Mouse (Mus musculus) hindbrain, embryonic 13.5 days (tissue): ENCODE data around the gene Shc3. TPM values are rescaled to one million over a fixed set of nuclear protein-coding genes. Genes with fewer than 3 reads are reported as not detected.

ENCODE experiments used
- ATAC-seq: fragments of 200-750 bp; cut with Nextera tagmentation; 2 replicates; pipeline ENCODE4 v1.8.0; 2017; ENCODE audit warnings: moderate TSS enrichment; ENCODE audit not compliant: low FRiP score
- H3K27ac ChIP-seq: fragments of 300-500 bp; sonication (generic); 2 replicates; pipeline ENCODE4 v1.5.1; 2015; ENCODE audit warnings: inconsistent platforms, mild to moderate bottlenecking, moderate library complexity
- H3K27me3 ChIP-seq: fragments of 300-500 bp; sonication (generic); 2 replicates; pipeline ENCODE4 v1.6.1; 2015; ENCODE audit warnings: mild to moderate bottlenecking, inconsistent platforms
- H3K36me3 ChIP-seq: fragments of 300-500 bp; sonication (generic); 2 replicates; pipeline ENCODE4 v1.6.1; 2015; ENCODE audit warnings: mild to moderate bottlenecking, inconsistent platforms
- H3K4me1 ChIP-seq: fragments of 300-500 bp; sonication (generic); replicated peaks from 2 replicates; pipeline ENCODE4 v1.6.1; 2015; ENCODE audit warnings: inconsistent platforms
- H3K4me2 ChIP-seq: fragments of 300-500 bp; sonication (generic); 2 replicates; pipeline ENCODE4 v1.6.1; 2015; ENCODE audit warnings: inconsistent platforms, mild to moderate bottlenecking, moderate library complexity
- H3K4me3 ChIP-seq: fragments of 300-500 bp; sonication (generic); 2 replicates; pipeline ENCODE4 v1.5.1; 2015; ENCODE audit warnings: mild to moderate bottlenecking, inconsistent platforms
- H3K9ac ChIP-seq: fragments of 300-500 bp; sonication (generic); 2 replicates; pipeline ENCODE4 v1.6.1; 2015; ENCODE audit warnings: mild to moderate bottlenecking, inconsistent platforms
- H3K9me3 ChIP-seq: fragments of 300-500 bp; sonication (generic); 2 replicates; pipeline ENCODE4 v1.6.1; 2016; ENCODE audit warnings: inconsistent platforms
- whole genome bisulfite sequencing: fragments of 180-500 bp; shearing (Covaris S2); methylation state at CpG from one replicate; pipeline ENCODE4 v1.1.7; 2015; 5-methylcytosine and 5-hydroxymethylcytosine counted together
- polyA plus RNA-seq: library from polyadenylated mRNA; unstranded; fragments of >200 nt; fragmentation: Nextera tagmentation; extraction: Ambion mirVana; gene quantifications from 2 replicates; pipeline ENCODE4 v1.2.1, GENCODE M21; 2015

Gene Shc3
- polyA plus RNA-seq, 1 experiment from 2014 or later: 4.2 TPM

- Histone ChIP-seq H3K36me3 (no peaks in the 10 kb centered on the region), H3K4me3 (peak overlapping the region; percentile 58), H3K27ac (0 out of 2 replicates have a peak overlapping the region, but pooled peaks have one; percentile 44), H3K4me2 (peak overlapping the region; percentile 97), H3K4me1 (peaks cover 53% of the 10 kb centered on the region), H3K9ac (peak overlapping the region; percentile 84), H3K9me3 (no peaks in the 10 kb centered on the region), H3K27me3 (peaks cover 45% of the 10 kb centered on the region)
- ATAC-seq: no peak
- 1% methylated on average over 37 of the region's 42 CpGs for WGBS
These were observed 2.2 kb downstream of the Shc3 start for GRCm38 (mm10) chr13:51567078-51567395.

GRCm38 (mm10) chr13:51566371-51567077 is 2.7 kb downstream of the Shc3 start:
- ATAC-seq: no peak
- Histone ChIP-seq H3K4me1 (peaks cover 53% of the 10 kb centered on the region), H3K27ac (no peak overlapping the region), H3K4me3 (peak overlapping the region; percentile 58), H3K36me3 (no peaks in the 10 kb centered on the region), H3K27me3 (peaks cover 43% of the 10 kb centered on the region), H3K9me3 (no peaks in the 10 kb centered on the region), H3K9ac (peak overlapping the region; percentile 84), H3K4me2 (peak overlapping the region; percentile 97)
- WGBS: 6% methylated on average over 22 of the region's 22 CpGs

GRCm38 (mm10) chr13:51564741-51565140 is 4.5 kb downstream of the Shc3 start:
- Histone ChIP-seq H3K9ac (no peak overlapping the region), H3K27ac (no peak overlapping the region), H3K36me3 (no peaks in the 10 kb centered on the region), H3K4me1 (peaks cover 41% of the 10 kb centered on the region), H3K27me3 (peaks cover 43% of the 10 kb centered on the region), H3K9me3 (no peaks in the 10 kb centered on the region), H3K4me2 (peak overlapping the region; percentile 97), H3K4me3 (0 out of 2 replicates have a peak overlapping the region, but pooled peaks have one; percentile 58)
- WGBS: 72% methylated on average over 6 of the region's 6 CpGs
- no peak for ATAC-seq

- WGBS: 86% methylated on average over 11 of the region's 11 CpGs
- H3K27ac ChIP-seq: no peak overlapping the region
- no peak for ATAC-seq
- no peak overlapping the region for H3K4me2 ChIP-seq
- no peak overlapping the region for H3K9ac ChIP-seq
- H3K4me3 ChIP-seq: no peak overlapping the region
- no peaks in the 10 kb centered on the region for H3K9me3 ChIP-seq
- H3K36me3 ChIP-seq: no peaks in the 10 kb centered on the region
- H3K27me3 ChIP-seq: no peaks in the 10 kb centered on the region
- H3K4me1 ChIP-seq: 0 out of 2 replicates have a peak, but pooled peaks cover 3% of the 10 kb centered on the region
These were observed 15.9 kb downstream of the Shc3 start for GRCm38 (mm10) chr13:51553343-51553742.

- Histone ChIP-seq H3K4me3 (no peak overlapping the region), H3K36me3 (no peaks in the 10 kb centered on the region), H3K4me1 (0 out of 2 replicates have a peak, but pooled peaks cover 3% of the 10 kb centered on the region), H3K9ac (no peak overlapping the region), H3K4me2 (no peak overlapping the region), H3K27ac (no peak overlapping the region), H3K27me3 (no peaks in the 10 kb centered on the region), H3K9me3 (no peaks in the 10 kb centered on the region)
- WGBS: 52% methylated on average over 3 of the region's 3 CpGs
- no peak for ATAC-seq
These were observed 17.0 kb downstream of the Shc3 start for GRCm38 (mm10) chr13:51552233-51552632.

- H3K4me3 ChIP-seq: no peak overlapping the region
- no peaks in the 10 kb centered on the region for H3K27me3 ChIP-seq
- no peak overlapping the region for H3K4me2 ChIP-seq
- H3K27ac ChIP-seq: no peak overlapping the region
- no peaks in the 10 kb centered on the region for H3K36me3 ChIP-seq
- H3K9me3 ChIP-seq: no peaks in the 10 kb centered on the region
- H3K9ac ChIP-seq: no peak overlapping the region
- no peak for ATAC-seq
- 0 out of 2 replicates have a peak, but pooled peaks cover 3% of the 10 kb centered on the region for H3K4me1 ChIP-seq
- 72% methylated on average over 3 of the region's 3 CpGs for WGBS
These were observed 17.4 kb downstream of the Shc3 start for GRCm38 (mm10) chr13:51551824-51552223.

GRCm38 (mm10) chr13:51539816-51540215 is 29.4 kb downstream of the Shc3 start:
- no peak overlapping the region for H3K9ac ChIP-seq
- H3K27ac ChIP-seq: no peak overlapping the region
- H3K9me3 ChIP-seq: no peaks in the 10 kb centered on the region
- no peak overlapping the region for H3K4me2 ChIP-seq
- no peak for ATAC-seq
- H3K27me3 ChIP-seq: no peaks in the 10 kb centered on the region
- no peaks in the 10 kb centered on the region for H3K36me3 ChIP-seq
- no peaks in the 10 kb centered on the region for H3K4me1 ChIP-seq
- H3K4me3 ChIP-seq: no peak overlapping the region
- 90% methylated on average over 8 of the region's 8 CpGs for WGBS

- H3K27ac ChIP-seq: no peak overlapping the region
- 90% methylated on average over 7 of the region's 7 CpGs for WGBS
- H3K9ac ChIP-seq: no peak overlapping the region
These were observed 33.9 kb downstream of the Shc3 start for GRCm38 (mm10) chr13:51535326-51535725.

GRCm38 (mm10) chr13:51526480-51526879 is 42.7 kb downstream of the Shc3 start:
- H3K27ac ChIP-seq: no peak overlapping the region
- no peak overlapping the region for H3K9ac ChIP-seq
- H3K4me3 ChIP-seq: no peak overlapping the region
- no peak for ATAC-seq
- H3K27me3 ChIP-seq: no peaks in the 10 kb centered on the region
- no peak overlapping the region for H3K4me2 ChIP-seq
- no peaks in the 10 kb centered on the region for H3K4me1 ChIP-seq
- H3K9me3 ChIP-seq: no peaks in the 10 kb centered on the region
- WGBS: 72% methylated on average over 7 of the region's 7 CpGs
- H3K36me3 ChIP-seq: no peaks in the 10 kb centered on the region

More at GRCm38 (mm10) chr13:51535326-51535725, 33.9 kb downstream of the Shc3 start:
- Histone ChIP-seq H3K27me3 (no peaks in the 10 kb centered on the region), H3K36me3 (no peaks in the 10 kb centered on the region), H3K4me1 (no peaks in the 10 kb centered on the region), H3K9me3 (no peaks in the 10 kb centered on the region), H3K4me3 (no peak overlapping the region), H3K4me2 (no peak overlapping the region)
- ATAC-seq: no peak

- no peak overlapping the region for H3K27ac ChIP-seq
- no peaks in the 10 kb centered on the region for H3K9me3 ChIP-seq
- no peak overlapping the region for H3K4me3 ChIP-seq
- ATAC-seq: no peak
- no peak overlapping the region for H3K9ac ChIP-seq
- H3K27me3 ChIP-seq: no peaks in the 10 kb centered on the region
- no peaks in the 10 kb centered on the region for H3K36me3 ChIP-seq
- WGBS: 91% methylated on average over 4 of the region's 4 CpGs
- H3K4me1 ChIP-seq: no peaks in the 10 kb centered on the region
- H3K4me2 ChIP-seq: no peak overlapping the region
These were observed 44.9 kb downstream of the Shc3 start for GRCm38 (mm10) chr13:51524316-51524715.

GRCm38 (mm10) chr13:51523311-51523710 is 45.9 kb downstream of the Shc3 start:
- WGBS: 97% methylated on average over 10 of the region's 10 CpGs
- no peak overlapping the region for H3K27ac ChIP-seq
- no peak for ATAC-seq
- H3K27me3 ChIP-seq: no peaks in the 10 kb centered on the region
- no peak overlapping the region for H3K4me2 ChIP-seq
- H3K36me3 ChIP-seq: no peaks in the 10 kb centered on the region
- no peak overlapping the region for H3K9ac ChIP-seq
- H3K4me3 ChIP-seq: no peak overlapping the region
- no peaks in the 10 kb centered on the region for H3K9me3 ChIP-seq
- no peaks in the 10 kb centered on the region for H3K4me1 ChIP-seq

- Histone ChIP-seq H3K4me2 (no peak overlapping the region), H3K9me3 (no peaks in the 10 kb centered on the region), H3K4me3 (no peak overlapping the region), H3K27me3 (no peaks in the 10 kb centered on the region), H3K9ac (no peak overlapping the region), H3K36me3 (no peaks in the 10 kb centered on the region), H3K4me1 (no peaks in the 10 kb centered on the region), H3K27ac (no peak overlapping the region)
- 95% methylated on average over 6 of the region's 6 CpGs for WGBS
- ATAC-seq: no peak
These were observed 50.3 kb downstream of the Shc3 start for GRCm38 (mm10) chr13:51518880-51519279.

GRCm38 (mm10) chr13:51517943-51518342 is 51.3 kb downstream of the Shc3 start:
- no peaks in the 10 kb centered on the region for H3K27me3 ChIP-seq
- no peak overlapping the region for H3K4me3 ChIP-seq
- H3K4me2 ChIP-seq: no peak overlapping the region
- H3K9ac ChIP-seq: no peak overlapping the region
- WGBS: 82% methylated on average over 4 of the region's 4 CpGs
- no peak overlapping the region for H3K27ac ChIP-seq
- H3K36me3 ChIP-seq: no peaks in the 10 kb centered on the region
- H3K4me1 ChIP-seq: no peaks in the 10 kb centered on the region
- H3K9me3 ChIP-seq: no peaks in the 10 kb centered on the region
- ATAC-seq: no peak
